Mouse (Mus musculus): ENCODE results near the gene Syde1.
"Not testable (repeated sequence)": the region's sequence is repeated elsewhere in the genome, so short reads cannot be mapped to it uniquely, and the experiment has no call there.

DNA sequence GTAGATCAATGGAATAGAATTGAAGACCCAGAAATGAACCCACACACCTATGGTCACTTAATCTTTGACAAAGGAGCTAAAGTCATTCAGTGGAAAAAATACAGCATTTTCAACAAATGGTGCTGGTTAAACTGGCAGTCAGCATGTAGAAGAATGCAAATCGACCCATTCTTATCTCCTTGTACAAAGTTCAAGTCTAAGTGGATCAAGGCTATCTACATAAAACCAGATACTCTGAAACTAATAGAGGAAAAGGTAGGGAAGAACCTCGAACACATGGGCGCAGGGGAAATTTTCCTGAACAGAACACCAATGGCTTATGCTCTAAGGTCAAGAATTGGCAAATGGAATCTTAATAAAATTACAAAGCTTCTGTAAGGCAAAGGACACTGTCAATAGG is 31.4 kb upstream of the Syde1 start:
- TF ChIP-seq POLR2A (IDR thresholded peaks at IDR 0.05; ENCODE audit: control insufficient read depth in 1 of 2, insufficient read depth in 1 of 2, low read depth in 1 of 2, low read length in 2 of 2, poor library complexity in 1 of 2); UBTF (IDR thresholded peaks at IDR 0.05; ENCODE audit: borderline replicate concordance, insufficient read depth, low read depth, low read length); GATA1 (IDR thresholded peaks at IDR 0.05; ENCODE audit: low read depth, low read length); EP300 (IDR thresholded peaks at IDR 0.05; ENCODE audit: low read depth in 1 of 2, low read length in 2 of 2); USF2 (IDR thresholded peaks at IDR 0.05; ENCODE audit: borderline replicate concordance in 1 of 2, insufficient read depth in 1 of 2, low read depth in 1 of 2, low read length in 2 of 2); CTCF (IDR thresholded peaks at IDR 0.05 in 2 of 3, conservative IDR thresholded peaks at IDR 0.05 in 1 of 3; ENCODE audit: control insufficient read depth in 1 of 3, insufficient read depth in 1 of 3, low read depth in 2 of 3, low read length in 3 of 3, poor library complexity in 1 of 3, severe bottlenecking in 1 of 3); MAZ (IDR thresholded peaks at IDR 0.05; ENCODE audit: low read depth, low read length); USF1 (IDR thresholded peaks at IDR 0.05; ENCODE audit: low read depth, low read length): not testable (repeated sequence)

Data from MEL (cell line).